Mouse (Mus musculus) left cerebral cortex, postnatal 36 days (tissue): ENCODE data around the gene Rps15. TPM values are rescaled to one million over a fixed set of nuclear protein-coding genes. Genes with fewer than 3 reads are reported as not detected.

Source experiments
- DNase-seq, 2 experiments: peaks; one replicate each; pipeline ENCODE4 v3.0.0; 2021 to 2022; ENCODE audit warnings: low spot score in 2 of 2, mixed read lengths in 1 of 2
- intact Hi-C: fragments of 180-260 bp; cut with DNase I; formaldehyde crosslinking; loops from one replicate; pipeline ENCODE4 v1.15.1; 2025
- total RNA-seq, 2 experiments: library from RNA; stranded (reverse); gene quantifications; 2 replicates each; pipeline ENCODE4 v1.2.3; 2021

Gene Rps15
- total RNA-seq, 2 experiments from 2014 or later: 799 to 946 TPM

DNA sequence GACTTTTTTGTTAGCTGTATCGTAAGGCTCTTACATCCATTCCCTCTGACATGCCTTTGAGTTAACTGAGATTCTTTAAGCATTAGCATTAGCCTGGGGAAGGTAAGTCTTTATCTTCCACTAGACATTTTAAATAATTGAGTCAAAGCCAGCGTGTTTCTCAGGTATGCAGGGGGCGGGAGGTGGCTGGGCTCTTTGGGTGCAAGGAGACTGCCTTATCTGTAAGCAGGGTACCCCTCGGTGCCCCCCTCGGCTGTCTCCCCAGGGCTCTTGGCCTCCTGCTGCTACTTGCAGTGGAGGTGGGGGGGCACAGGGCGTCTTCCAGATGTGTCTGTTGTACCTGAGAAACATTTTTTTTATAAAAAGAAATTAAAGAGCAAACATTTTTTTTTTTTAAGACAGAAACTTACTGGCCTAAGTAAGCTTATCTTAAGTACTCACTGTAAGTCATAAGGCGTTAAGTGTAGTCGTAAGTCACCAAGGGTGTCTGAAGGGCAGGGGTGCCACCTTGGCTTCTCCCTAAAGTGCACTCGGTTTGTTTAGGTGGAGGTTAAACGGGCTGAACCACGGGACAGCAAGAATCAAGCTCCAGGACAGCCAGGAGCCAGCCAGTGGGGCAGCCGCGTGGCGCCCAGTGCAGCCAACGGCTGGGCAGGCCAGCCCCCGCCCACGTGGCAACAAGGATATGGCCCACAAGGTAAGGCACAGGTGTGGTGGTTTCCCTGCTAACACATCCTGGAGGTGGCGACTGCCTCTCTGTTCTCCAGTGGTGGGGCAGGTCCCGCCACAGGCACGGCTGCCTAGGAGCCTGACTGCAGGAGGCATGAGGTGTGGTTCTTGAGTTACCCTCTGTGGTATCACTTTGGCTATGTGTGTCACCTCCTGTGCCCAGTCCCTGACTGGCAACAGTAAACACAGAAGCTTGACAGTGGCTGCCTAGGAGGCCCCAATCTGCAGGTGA lies 9.5 kb upstream of the Rps15 start:
- intact Hi-C loops: no loop called here
- no peak for DNase-seq

DNA sequence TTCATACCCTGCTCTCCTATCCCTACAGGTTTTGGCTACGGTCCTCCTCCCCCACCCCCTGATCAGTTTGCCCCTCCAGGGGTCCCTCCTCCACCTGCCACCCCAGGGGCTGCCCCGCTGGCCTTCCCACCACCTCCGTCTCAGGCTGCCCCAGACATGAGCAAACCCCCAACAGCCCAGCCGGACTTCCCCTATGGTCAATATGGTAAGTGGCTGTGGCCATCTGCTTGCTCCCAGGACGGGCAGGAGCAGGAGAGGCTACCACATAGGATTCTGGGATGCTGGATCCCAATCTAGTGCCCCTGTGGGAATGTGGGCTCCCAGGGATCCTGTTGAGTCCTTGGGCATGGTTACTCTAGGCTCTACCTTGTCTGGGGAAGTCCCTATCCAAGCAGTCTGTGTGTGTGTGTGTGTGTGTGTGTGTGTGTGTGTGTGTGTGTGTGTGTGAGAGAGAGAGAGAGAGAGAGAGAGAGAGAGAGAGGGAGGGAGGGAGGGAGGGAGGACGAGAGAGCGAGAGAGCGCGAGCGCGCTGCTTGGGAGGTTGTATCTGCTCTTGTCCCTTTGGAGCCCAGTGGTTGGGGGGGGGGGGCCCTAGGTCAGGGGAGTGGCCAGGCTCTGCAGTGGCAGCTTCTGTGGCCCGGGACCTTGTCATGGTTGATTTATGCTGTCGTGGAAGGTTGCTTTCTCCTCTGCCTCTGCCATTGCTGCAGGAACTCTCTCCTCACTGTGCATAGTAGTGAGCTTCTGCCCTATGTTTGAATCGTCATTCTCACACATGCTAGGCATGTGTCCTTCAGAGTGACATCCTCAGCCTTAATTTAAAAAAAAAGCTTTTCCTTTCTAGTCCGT lies 6.8 kb upstream of the Rps15 start:
- intact Hi-C loops: no loop called here

DNA sequence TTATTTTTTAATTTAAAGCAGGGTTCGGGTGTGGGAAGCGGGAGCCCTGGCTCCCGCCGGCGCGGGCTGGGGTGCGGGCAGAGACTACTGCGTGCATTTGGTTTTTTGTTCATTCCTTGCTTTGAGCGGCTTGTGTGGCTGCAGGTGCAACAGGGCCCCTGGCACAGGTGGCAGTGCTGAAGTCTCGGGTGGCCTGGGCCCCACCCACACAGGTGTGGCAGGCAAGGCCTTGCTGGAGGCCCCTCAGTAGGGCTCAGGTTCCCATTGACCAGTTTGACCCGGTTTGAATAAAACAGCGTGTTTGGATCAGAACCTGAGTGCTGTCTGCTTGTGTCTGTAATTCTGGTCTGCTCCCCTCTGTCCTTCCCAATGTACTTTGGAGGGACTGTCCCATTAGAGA lies 4.2 kb upstream of the Rps15 start:
- no peak for DNase-seq
- intact Hi-C loops: no loop called here

More for the DNA sequence above, 6.8 kb upstream of the Rps15 start:
- no peak for DNase-seq

DNA sequence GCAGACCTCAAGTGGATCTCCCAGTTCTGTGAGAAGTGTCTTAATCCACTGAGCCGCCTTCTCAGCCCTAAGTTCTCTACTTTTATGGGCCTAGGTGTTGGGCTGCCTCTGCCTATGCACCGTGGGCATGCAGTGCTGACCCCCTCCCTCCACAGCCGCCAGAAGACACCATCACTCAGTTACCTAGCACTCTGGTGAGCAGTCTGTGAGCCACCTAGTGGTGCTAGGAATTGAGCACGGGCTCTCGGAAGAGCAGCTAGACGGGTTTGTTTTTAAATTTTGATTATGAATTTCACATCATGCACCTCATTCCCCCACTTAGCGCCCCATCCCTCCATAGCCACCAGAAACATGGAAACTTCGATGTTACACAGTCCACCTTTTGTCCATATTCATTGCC lies 3.6 kb upstream of the Rps15 start:
- intact Hi-C loops: no loop called here
- no peak for DNase-seq

DNA sequence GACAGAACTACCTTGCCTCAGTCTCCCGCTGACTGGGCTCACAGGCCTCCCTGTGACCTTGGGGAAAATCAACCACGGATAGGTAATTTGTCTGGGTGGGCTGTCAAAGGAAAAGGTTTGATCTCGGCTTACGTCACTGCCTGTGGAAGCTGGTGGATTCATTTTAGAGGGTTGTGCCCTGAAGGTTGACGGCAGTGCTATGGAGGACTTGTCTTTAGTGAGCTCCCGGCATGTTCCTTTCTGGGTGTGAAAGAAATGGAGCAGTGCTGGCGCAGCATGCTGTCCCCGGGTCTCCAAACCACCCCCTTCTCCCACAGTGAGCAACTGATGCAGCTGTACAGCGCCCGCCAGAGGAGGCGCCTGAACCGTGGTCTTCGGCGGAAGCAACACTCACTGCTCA lies 1.1 kb downstream of the Rps15 start:
- intact Hi-C loops: no loop called here

DNA sequence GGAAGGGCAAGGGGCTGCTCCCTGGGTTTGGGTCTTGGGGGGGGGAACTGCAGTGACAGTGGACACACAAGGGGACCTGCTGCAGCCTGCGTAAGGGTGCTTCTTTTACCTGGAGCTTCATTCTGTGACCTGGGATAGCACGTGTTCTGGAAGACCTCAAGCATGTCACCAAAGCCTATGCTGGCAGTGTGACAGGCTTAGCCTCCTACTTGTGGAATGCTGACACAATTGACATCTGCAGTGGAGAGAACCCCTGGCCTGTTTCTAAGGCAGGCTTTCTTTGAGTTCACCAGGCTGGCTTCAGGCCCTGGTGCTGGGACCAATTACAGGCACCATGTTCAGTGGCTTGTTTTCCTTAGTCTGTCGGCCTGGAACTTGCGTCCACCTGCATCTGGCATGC lies 2.1 kb downstream of the Rps15 start:
- intact Hi-C loops: no loop called here

More for the DNA sequence above, 1.1 kb downstream of the Rps15 start:
- no peak for DNase-seq

DNA sequence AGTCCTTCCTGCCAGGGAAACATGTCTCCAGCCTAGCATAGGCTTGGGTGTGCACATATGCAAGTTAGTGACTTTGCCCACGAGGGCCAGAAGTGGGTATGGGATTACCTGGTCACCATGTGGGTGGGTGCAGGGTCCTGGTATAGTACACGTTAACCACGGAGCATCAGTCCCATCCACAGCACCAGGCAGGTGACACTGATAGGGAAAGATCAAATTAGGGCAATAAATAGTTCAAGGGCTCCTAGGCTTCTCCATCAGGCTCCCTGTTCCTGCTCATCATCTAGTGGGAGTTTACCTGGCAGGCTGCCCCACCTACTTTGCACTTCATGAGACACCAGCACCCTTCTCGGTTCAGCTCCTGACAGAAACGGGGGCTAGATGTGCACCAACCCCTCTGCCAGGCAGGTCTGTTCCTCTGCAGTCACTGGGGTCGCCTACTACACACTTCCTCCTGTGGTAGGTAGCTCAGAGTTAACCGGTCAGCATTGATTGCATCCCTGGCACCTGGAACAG lies 2.6 kb downstream of the Rps15 start:
- intact Hi-C loops: no loop called here
- no peak for DNase-seq

More for the DNA sequence above, 2.1 kb downstream of the Rps15 start:
- no peak for DNase-seq

DNA sequence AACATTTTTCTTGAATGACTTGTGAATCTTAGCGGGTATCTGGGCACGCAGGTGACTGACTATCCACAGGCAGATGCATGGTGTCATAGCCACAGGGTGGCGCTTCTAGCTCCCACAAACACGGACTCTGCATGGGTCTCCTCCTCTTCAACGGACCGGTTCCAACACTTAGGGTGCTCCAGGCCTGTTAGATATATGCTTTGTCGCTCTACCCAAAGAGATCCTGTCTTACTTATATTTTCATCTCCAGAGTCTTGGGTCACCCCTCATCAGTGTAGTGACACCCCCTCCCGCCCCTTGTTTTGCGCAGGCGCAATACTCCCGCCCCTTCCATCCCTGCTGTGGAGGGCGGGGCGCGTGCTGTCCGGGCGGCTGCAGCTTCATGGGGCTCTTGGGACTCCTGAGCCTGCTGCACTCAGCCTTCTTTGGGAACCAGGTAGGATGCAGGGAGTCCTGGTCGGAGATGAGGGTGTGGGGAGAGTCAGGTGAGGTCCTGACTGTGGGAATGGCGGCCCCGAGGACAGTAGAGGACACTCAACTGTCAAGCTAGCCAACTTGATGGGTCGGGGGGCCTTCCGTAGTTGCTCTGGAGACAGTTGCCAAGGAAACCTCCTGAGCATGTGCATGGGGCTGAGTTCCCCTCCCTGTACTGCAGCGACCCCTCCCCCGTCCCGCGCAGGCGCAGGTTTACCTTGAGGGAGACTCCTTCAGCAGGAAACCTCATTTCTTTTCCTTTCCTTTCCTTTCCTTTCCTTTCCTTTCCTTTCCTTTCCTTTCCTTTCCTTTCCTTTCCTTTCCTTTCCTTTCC lies 3.6 kb downstream of the Rps15 start, which contains the start of gene Apc2:
Gene Apc2, plus strand, starts transcription at position 360 of the 808 bp plus-strand sequence.
- peak; percentile 81 for DNase-seq
- intact Hi-C loops: no loop called here

DNA sequence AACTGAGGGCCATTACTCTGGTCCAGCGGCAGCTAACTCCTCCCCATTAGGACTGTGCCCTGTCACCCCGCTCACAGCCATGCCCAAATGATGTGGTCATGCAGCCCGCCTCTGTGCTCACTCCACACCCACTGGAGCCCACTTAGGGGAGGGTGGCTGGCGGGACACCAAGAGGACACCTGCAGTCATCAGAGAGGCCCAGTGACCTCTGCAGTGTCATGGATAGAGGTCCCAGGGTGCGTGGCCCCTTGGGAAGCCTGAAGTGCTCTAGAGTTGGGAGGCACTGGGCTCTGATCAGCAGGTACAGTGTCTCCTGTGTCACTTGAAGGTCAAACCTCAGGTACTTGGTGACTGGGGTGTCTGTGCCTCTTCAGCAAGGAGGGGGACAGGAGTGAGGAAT lies 4.6 kb downstream of the Rps15 start:
- intact Hi-C loops: no loop called here
- DNase-seq: peak in 1 of 2 experiments; percentile 14

DNA sequence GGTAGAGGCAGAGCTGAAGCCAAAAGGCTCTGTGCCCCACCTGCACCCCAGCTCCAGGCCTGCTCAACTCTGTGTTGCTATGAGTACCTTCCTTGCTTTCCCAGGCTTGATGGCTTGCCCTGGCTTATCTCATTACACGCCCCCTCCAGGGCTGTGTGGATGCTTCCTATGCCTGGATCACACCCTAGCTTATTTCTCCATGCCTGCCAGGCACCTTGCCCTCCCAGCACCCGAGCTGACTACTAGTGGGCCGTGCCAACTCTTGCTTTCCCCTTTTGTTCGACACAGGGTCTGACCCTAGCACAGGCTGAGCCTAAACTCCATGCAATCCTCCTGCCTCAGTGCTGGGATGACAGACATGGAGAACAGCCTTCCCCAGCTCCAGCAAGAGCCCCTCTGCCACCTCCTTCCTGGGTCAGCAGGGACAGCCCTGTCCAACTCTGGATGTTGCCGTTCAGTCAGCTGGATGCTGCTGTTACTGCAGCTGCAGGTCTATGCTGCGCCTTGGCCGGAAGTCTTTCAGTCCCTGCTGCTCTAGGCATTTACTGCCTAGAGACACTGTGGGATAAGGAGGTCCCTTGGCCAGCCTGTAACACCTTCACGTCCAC lies 5.4 kb downstream of the Rps15 start:
- no peak for DNase-seq
- intact Hi-C loops: no loop called here

DNA sequence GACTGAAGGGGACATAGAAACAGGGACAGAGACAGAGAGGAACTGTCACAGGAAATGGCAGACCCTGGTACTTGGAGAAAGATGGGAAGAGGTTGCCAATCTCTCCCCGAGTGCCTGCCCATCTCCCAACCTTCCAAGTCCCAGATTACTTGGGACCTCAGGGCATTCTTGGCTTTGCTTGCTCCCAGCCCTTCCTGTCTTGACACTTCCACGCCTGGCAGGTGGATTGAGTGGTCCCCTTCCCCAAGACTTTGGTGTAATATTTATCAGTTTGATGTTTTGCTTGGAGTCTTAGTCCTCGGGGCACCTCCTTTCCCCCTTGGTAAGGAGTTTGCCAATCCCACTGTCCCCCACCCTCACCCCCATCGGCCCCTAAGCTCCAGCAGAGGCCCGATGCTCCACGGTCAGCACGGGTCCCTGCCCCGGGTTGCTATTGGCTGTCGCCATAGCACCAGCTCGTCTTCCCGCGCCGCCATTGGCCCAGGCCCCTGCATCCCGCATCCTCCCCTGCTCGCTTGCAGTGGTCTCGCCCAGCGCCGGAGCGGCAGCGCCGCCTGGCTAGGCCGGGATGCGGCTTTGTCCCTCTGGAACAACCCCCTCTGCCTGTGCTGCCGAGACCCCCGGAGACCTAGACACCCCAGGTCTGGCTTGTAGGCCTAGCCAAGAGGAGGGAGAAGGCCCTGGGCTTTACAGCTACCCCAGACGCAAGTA lies 6.5 kb downstream of the Rps15 start:
- intact Hi-C loops: no loop called here
- peak; percentile 90 to 93 for DNase-seq

DNA sequence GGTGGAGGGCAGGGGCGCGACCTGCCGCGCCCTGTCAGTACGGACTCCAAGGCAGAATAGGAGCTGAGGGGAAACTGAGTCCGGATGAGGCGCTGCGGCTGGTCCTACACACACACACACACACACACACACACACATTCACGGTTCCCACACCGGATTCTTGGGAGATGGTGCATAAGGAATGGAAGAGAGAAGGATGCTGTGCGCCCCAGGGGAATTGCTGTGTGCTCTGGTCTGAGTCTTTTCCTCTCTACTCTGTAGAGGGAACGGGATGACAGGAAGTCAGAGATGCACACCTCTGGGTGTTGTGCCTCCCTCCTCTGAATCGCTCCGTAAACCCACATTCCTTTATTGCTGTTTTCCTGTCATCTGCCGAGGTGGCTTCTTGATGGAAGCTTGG lies 7.0 kb downstream of the Rps15 start:
- no peak for DNase-seq
- intact Hi-C loops: no loop called here

DNA sequence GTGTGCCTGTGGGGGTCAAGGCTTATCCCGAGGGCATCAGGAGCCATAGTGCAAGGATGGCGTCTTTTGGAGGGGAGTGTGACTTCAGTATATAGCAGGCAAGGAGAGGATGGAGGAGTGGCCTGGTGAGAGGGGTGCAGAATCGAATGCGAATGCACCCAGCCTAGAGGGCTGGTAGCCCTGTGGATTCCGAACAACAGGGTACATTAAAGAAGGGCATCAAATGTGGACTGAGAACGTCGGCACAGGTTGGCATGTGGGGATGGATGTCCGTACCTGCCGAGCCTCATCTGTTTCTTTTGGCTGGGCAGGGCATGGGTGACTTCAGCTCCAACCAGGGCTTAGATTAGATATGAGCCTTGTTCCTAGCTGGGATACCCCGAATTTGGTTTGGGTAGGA lies 7.6 kb downstream of the Rps15 start:
- no peak for DNase-seq
- intact Hi-C loops: no loop called here

DNA sequence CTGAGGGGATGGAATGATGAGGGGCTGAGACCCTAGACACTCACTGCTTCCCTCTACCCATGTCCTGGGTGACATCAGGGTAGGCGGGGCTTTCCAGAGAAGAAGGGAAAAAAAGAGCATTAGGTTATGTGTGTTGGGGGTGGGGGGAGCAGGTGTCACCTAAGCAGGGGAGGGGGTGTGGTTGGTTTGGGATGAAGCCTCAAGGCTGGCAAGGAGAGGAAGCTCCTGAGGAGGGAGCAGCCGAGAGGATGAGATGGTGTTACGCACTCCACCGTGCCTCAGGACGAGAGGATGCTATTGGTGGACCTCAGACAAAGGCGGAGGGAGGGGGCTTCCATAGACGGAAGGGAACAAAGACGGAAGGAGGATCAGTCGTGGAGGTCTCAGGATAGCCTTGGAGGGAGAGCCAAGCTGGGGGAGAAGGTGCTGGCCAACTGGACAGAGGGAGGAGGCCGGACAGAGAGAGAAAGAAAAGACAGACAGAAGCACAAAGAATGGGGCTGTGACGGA lies 8.5 kb downstream of the Rps15 start:
- intact Hi-C loops: no loop called here
- no peak for DNase-seq

DNA sequence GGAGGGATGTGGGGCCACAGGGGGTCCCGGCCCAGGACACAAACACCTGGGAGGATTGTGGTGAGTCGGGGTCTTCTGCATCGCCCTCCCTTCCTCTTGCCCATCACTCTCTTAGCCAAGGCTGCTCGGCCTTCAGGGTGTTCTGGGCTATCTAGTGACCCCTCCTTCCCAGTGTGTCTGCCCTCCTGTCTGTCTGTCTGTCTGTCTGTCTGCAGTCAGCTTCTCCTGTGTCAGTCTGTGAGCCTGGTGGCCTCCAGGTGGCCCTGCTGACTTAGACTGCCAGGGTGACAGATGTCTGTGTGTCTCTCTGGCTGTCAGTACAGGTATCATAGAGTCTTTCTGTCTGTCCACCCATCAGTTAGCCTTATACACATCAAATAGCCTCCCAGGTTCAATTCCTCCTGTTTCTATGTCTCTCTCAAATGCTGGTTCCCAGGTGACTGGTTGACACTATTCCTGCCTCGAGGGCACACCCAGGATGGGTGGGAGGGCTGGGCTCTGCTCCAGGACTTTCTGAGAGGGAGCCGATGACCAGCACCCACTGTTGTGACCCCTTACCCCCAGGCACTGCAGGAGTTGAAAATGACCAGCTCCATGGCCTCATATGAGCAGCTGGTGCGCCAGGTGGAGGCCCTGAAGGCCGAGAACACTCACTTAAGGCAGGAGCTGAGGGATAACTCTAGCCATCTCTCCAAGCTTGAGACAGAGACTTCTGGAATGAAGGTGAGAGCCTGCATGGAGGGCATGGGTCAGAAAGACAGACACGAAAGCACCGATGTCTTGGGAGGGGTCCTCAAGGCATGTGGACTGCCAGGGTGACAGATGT lies 9.2 kb downstream of the Rps15 start:
- intact Hi-C loops: no loop called here
- DNase-seq: no peak

DNA sequence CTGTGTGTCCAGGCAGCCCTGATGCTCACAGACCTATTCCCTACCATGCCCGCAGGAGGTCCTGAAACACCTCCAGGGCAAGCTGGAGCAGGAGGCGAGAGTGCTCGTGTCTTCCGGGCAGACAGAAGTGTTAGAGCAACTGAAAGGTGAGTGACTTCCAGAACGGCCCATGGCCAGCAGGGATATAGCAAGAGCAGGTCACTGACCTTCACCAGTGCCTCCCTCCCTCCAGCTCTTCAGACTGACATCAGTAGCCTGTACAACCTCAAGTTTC lies 9.8 kb downstream of the Rps15 start:
- intact Hi-C loops: no loop called here
- no peak for DNase-seq

DNA sequence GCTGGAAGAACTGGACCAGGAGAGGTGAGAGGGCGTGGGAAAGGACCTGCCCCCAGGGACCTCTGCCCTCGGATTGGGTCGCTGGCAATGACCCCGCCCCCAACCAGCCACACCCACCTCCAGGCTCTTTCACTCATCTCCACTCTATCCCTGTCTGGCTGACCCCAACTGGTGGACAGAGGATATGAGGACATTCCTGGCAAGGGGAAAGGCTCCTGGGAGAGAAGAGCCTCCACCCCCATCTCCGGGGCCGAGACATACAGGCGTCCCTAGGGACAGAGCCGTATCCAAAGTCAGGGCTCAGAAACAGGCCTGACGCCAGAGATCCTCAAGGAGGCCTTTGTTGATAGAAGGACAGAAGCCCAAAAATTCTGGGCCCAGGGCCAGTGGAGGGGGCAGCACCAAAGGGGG lies 10.2 kb downstream of the Rps15 start:
- intact Hi-C loops: no loop called here
- peak in 1 of 2 experiments; percentile 48 for DNase-seq

DNA sequence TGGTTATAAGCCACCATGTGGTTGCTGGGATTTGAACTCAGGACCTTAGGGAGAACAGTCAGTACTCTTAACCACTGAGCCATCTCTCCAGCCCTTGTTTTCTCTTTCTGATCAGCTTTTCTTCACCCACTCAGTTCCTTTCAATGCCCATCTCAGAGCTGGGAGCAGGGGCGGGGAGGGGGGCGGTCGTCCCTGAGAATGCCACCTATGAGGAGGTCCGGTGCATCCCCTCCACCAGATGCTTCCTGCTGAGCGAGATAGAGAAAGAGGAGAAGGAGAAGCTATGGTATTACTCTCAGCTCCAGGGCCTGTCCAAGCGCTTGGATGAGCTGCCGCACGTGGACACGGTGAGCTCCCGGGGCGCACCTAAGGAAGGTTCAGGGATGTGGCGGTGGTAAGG lies 12.2 kb downstream of the Rps15 start:
- DNase-seq: no peak
- intact Hi-C loops: no loop called here
